Mouse (Mus musculus): ENCODE results near the gene Med29.
"Not testable (repeated sequence)": the region's sequence is repeated elsewhere in the genome, so short reads cannot be mapped to it uniquely, and the experiment has no call there.

DNA sequence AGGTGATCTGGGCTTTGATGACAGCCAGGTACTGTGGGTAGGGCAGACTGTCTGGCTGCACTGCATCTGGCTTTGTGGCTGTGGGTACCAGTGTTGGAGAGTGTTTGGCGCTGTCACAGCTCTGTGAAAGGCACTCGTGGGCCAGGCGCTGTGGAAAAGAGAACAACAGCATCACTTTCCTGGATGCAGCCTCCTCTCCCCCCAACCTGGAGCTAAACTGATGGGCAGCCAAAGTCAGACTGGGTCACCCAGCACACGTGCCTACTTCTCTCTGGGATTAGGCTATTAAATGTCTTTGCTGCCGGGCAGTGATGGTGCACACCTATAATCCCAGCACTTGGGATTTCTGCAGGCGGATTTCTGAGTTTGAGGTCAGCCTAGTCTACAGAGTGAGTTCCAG is 5.6 kb downstream of the Med29 start:
- not testable (repeated sequence) for TF ChIP-seq ELF1 (IDR thresholded peaks at IDR 0.05; ENCODE audit: low read depth, low read length); NRF1 (IDR thresholded peaks at IDR 0.05; ENCODE audit: insufficient read depth, low read depth, low read length, poor library complexity, severe bottlenecking); MAFK (IDR thresholded peaks at IDR 0.05; ENCODE audit: borderline replicate concordance, low read depth, low read length); CTCF (IDR thresholded peaks at IDR 0.05 in 2 of 3, conservative IDR thresholded peaks at IDR 0.05 in 1 of 3; ENCODE audit: control insufficient read depth in 1 of 3, insufficient read depth in 1 of 3, low read depth in 2 of 3, low read length in 3 of 3, poor library complexity in 1 of 3, severe bottlenecking in 1 of 3); TCF12 (IDR thresholded peaks at IDR 0.05; ENCODE audit: low read depth, low read length)
